Mouse (Mus musculus) intestine, embryonic 14.5 days (tissue): Measurements from ENCODE around the gene Cnksr2. TPM values are rescaled to one million over a fixed set of nuclear protein-coding genes. Genes with fewer than 3 reads are reported as not detected.

Source experiments
- ATAC-seq: fragments of 200-750 bp; cut with Nextera tagmentation; replicated peaks from 2 replicates; pipeline ENCODE4 v1.8.0; 2017; ENCODE audit warnings: low read depth, moderate number of reproducible peaks, moderate TSS enrichment, moderate library complexity; ENCODE audit not compliant: low FRiP score, low TSS enrichment
- DNase-seq: peaks from one replicate; pipeline ENCODE4 v3.0.0-alpha.2; 2018; ENCODE audit warnings: low spot score
- H3K27ac ChIP-seq: fragments of 300-500 bp; sonication (generic); 2 replicates; pipeline ENCODE4 v1.5.1; 2014; ENCODE audit warnings: low read depth, mild to moderate bottlenecking, control low read depth
- H3K27me3 ChIP-seq: fragments of 300-500 bp; sonication (generic); replicated peaks from 2 replicates; pipeline ENCODE4 v1.6.1; 2014; ENCODE audit warnings: low read length, control low read depth; ENCODE audit not compliant: control insufficient read depth, insufficient read depth
- H3K36me3 ChIP-seq: fragments of 300-500 bp; sonication (generic); 2 replicates; pipeline ENCODE4 v1.6.1; 2014; ENCODE audit warnings: low read length, control low read depth; ENCODE audit not compliant: control insufficient read depth, insufficient read depth
- H3K4me1 ChIP-seq: fragments of 300-500 bp; sonication (generic); replicated peaks from 2 replicates; pipeline ENCODE4 v1.6.1; 2014; ENCODE audit warnings: low read length, control low read depth, mixed read lengths; ENCODE audit not compliant: control insufficient read depth, insufficient read depth
- H3K4me2 ChIP-seq: fragments of 300-500 bp; sonication (generic); 2 replicates; pipeline ENCODE4 v1.6.1; 2014; ENCODE audit warnings: low read length
- H3K4me3 ChIP-seq: fragments of 300-500 bp; sonication (generic); 2 replicates; pipeline ENCODE4 v1.5.1; 2014; ENCODE audit warnings: low read depth, low read length, control low read depth, mixed read lengths
- H3K9ac ChIP-seq: fragments of 300-500 bp; sonication (generic); 2 replicates; pipeline ENCODE4 v1.6.1; 2014; ENCODE audit warnings: mild to moderate bottlenecking, low read length
- H3K9me3 ChIP-seq: fragments of 300-500 bp; sonication (generic); 2 replicates; pipeline ENCODE4 v1.6.1; 2016; ENCODE audit warnings: low read length, control low read depth; ENCODE audit not compliant: control insufficient read depth
- WGBS: fragments of 180-500 bp; shearing (Covaris S2); extraction: QIAGEN DNeasy Blood & Tissue Kit; methylation state at CpG from one replicate; pipeline ENCODE4 v1.1.7; 2014; 5-methylcytosine and 5-hydroxymethylcytosine counted together
- polyA plus RNA-seq: library from polyadenylated mRNA; unstranded; fragments of >200 nt; fragmentation: Nextera tagmentation; extraction: Ambion mirVana; gene quantifications from 2 replicates; pipeline ENCODE4 v1.2.1, GENCODE M21; 2014

Gene Cnksr2
- 0.89 and 1.1 TPM in 2 replicates for polyA plus RNA-seq

DNA sequence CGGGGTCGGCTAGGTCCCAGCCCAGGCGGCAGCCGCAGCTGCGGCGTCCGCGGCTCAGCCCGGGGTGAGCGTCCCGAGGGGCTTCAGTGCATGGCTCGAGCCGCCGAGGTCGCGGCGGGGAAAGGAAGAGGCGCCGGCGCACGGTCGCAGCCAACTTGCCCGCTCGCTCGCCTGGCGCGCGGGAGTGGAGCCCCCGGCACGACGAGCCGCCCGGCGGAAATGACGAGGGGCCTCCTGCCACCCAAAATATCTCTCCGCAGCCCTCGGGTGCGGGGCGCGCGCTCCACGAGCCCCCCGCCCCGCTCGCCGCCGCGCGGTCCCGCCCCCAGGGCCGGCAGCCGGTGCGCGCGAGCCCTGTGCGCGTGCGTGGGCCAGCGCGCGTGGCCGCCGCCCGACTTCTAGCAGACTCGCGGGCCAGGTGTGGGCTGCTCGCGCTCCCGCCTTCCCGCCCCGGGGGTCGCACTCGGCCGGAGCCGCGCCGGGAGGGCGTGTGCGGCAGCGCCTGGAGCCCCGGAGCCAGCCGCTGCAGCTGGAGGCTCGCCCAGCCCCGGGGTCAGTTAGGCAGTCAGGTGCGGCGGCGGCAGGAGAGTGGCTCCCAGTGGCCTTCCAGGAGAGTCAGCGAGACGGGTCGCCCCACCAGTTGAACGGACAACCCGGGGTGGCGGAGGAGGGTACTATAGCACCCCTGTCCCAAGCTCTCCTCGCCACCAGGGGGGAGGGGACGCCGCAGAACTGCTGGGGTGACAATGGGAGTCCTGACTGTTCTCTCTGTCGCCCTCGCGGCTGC lies at the start of gene Cnksr2:
Cnksr2 (minus strand) TSS at position 238 of the 787 bp plus-strand sequence.
- no peak within 1 kb of the TSS for H3K27ac ChIP-seq
- 22% methylated on average over 59 of the region's 99 CpGs for WGBS
- peak within 1 kb of the TSS; percentile 46 for H3K4me3 ChIP-seq
- H3K9me3 ChIP-seq = no peaks in the 10 kb centered on the region
- peak within 1 kb of the TSS; percentile 37 for H3K9ac ChIP-seq
- DNase-seq (peak; percentile 54), ATAC-seq (peak; percentile 75)
- peaks cover 23% of the 10 kb centered on the region for H3K27me3 ChIP-seq
- peak within 1 kb of the TSS; percentile 61 for H3K4me2 ChIP-seq
- H3K36me3 ChIP-seq = no peaks in the 10 kb centered on the region
- H3K4me1 ChIP-seq = no peaks in the 10 kb centered on the region

DNA sequence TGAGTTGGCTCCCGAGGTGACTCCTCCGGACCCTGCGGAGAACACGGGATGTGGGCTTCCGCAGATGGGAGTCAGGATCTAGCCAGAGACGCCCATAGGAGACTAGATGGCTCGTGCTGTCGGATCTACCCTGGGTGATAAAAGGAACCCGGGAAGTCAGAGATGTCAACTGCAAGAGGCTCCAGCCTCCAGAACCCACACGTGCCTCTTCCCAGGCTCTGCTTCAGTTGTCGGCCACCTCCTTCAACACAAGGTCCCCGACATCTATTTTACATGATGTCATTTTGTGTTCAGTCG lies 698 bp upstream of the Cnksr2 start:
- peaks cover 23% of the 10 kb centered on the region for H3K27me3 ChIP-seq
- no peak overlapping the region for H3K9ac ChIP-seq
- no peak; the same call in 1 of the 2 replicates for ATAC-seq
- 10% methylated on average over 13 of the region's 13 CpGs for WGBS
- H3K9me3 ChIP-seq = no peaks in the 10 kb centered on the region
- peak overlapping the region; percentile 46 for H3K4me3 ChIP-seq
- H3K27ac ChIP-seq = no peak overlapping the region
- peak; percentile 58 for DNase-seq
- H3K4me2 ChIP-seq = peak overlapping the region; percentile 61
- H3K4me1 ChIP-seq = no peaks in the 10 kb centered on the region
- H3K36me3 ChIP-seq = no peaks in the 10 kb centered on the region

DNA sequence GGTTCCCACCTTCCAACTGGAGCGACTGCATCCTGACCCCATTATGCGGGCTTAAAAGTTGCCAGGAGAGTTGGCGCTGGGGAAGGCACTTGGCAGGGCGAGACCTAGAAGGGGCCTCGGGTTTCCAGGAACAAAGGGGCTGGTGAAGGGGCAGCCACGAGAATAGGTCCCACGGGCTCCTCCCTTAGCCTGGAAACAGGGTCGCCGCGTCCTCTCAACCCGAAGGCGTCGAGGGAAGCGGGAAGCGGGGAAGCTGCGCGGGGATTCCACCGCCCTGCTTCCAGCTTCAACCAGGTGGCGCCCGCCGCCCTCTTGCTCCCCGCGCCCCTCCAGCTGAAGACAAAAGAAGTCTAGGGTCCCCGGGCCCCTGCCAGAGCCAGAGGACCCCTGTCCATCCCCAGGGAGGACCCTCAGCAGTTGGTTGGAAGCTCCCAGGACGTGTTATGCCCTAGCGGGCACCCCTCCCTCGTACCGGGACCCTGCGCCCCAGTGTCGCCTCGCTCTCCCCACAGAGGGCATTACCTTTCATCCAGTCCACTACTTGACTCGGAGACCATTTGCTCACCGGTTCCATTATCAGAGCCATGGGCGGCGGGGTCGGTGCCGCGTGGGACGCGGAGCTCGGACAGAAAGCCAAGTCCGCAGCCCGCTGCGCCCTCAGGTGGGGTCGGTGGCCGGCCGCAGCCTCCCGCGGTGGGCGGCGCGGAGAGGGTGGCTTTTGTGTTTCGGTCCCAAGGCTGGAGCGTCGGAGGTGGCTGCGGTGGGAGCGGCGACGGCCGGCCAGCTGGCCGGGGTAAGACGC lies 638 bp downstream of the Cnksr2 start:
- peak overlapping the region; percentile 37 for H3K9ac ChIP-seq
- ATAC-seq (peak; percentile 65), DNase-seq (peak; percentile 65)
- H3K27me3 ChIP-seq = peaks cover 23% of the 10 kb centered on the region
- H3K4me1 ChIP-seq = no peaks in the 10 kb centered on the region
- H3K27ac ChIP-seq = no peak overlapping the region
- peak overlapping the region; percentile 61 for H3K4me2 ChIP-seq
- no peaks in the 10 kb centered on the region for H3K9me3 ChIP-seq
- WGBS = 30% methylated on average over 59 of the region's 62 CpGs
- no peaks in the 10 kb centered on the region for H3K36me3 ChIP-seq
- peak overlapping the region; percentile 46 for H3K4me3 ChIP-seq

DNA sequence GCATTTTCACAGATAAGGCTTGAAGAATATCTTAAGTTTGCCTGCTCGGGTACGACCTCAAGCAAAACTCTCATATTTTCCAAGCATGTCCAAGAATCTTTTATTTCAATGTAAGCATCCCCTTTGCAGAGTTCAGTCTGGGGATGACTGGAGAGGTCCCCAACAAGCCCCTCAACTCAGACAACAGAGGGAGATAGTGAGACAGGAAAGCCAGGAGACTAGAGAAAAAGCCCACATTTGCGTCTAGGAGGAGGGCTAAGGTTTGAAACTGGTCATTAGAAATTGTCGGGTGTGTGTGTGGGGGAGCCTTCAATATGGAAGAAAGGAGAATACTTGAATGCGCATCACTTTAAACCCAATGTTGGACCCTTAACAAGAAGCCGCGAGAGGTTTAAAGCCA lies 1.4 kb downstream of the Cnksr2 start:
- H3K36me3 ChIP-seq = no peaks in the 10 kb centered on the region
- no peak overlapping the region for H3K9ac ChIP-seq
- H3K9me3 ChIP-seq = no peaks in the 10 kb centered on the region
- H3K4me3 ChIP-seq = peak overlapping the region; percentile 46
- DNase-seq (no peak), ATAC-seq (no peak)
- H3K27me3 ChIP-seq = peaks cover 23% of the 10 kb centered on the region
- peak overlapping the region; percentile 61 for H3K4me2 ChIP-seq
- H3K27ac ChIP-seq = no peak overlapping the region
- H3K4me1 ChIP-seq = no peaks in the 10 kb centered on the region
- 18% methylated on average over 7 of the region's 7 CpGs for WGBS

DNA sequence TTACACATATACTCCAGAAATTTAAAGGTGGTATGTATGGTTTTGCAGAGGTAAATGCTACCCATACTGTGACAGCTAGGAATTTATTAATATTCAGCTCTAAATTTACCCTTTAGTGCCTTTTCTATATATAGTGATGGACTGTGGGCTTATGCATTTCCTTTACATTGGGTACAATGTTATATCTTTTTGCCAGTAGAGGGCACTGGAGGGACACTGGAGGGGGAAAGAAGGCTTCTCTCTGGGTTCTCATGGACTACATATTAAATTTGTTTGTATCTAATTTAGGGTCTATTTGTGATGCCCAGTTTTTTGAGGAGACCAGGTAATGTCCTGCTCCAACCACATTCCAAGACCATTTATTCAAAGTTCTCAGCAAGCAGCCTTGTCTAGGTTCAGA lies 91.4 kb downstream of the Cnksr2 start:
- Histone ChIP-seq H3K4me2 (no peak overlapping the region), H3K4me1 (no peaks in the 10 kb centered on the region), H3K27ac (no peak overlapping the region), H3K9ac (no peak overlapping the region), H3K9me3 (no peaks in the 10 kb centered on the region), H3K36me3 (no peaks in the 10 kb centered on the region), H3K27me3 (no peaks in the 10 kb centered on the region), H3K4me3 (no peak overlapping the region)
- no peak for DNase-seq
- no peak for ATAC-seq

DNA sequence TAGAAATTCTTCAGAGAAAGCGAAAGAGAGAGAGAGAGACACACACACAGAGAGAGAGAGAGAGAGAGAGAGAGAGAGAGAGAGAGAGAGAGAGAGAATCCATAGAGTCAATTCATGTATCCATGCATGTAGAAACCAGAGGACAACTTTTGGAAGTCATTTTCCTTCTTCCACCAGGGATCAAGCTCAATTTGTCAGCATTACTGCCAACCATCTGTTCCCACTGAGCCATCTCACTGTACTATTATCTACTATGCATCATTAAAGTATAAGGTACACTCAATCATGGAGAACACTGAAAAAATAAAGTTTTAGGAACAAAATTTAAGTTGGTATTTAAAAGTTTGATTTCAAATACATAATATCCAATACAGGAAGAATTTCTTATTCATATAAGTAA lies 93.8 kb downstream of the Cnksr2 start:
- Histone ChIP-seq H3K27ac (no peak overlapping the region), H3K4me2 (no peak overlapping the region), H3K4me3 (no peak overlapping the region), H3K4me1 (no peaks in the 10 kb centered on the region), H3K9ac (no peak overlapping the region), H3K9me3 (no peaks in the 10 kb centered on the region), H3K27me3 (no peaks in the 10 kb centered on the region), H3K36me3 (no peaks in the 10 kb centered on the region)
- ATAC-seq = no peak
- WGBS = 57% methylated on average over 1 of the region's 1 CpGs
- no peak for DNase-seq

DNA sequence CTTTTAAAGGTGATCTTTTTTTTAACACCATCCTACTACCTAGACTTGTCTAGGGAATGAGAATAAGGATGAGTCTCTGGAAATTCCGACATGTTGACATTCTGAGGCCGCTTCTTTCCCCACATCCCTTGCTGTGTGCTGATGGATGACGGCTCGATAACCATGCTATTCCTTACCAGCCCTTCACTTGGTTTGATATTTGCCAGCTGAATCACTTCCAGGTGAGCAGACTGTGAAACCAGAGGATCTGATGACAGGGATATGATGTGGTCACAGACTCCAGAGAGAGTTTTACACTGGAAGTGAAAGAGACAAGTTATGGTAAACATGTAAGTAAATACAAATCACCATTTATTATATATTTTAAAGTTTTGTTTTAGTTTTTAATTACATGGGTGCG lies 98.0 kb downstream of the Cnksr2 start:
- Histone ChIP-seq H3K4me2 (no peak overlapping the region), H3K36me3 (no peaks in the 10 kb centered on the region), H3K4me1 (no peaks in the 10 kb centered on the region), H3K9me3 (no peaks in the 10 kb centered on the region), H3K27ac (no peak overlapping the region), H3K9ac (no peak overlapping the region), H3K27me3 (no peaks in the 10 kb centered on the region), H3K4me3 (no peak overlapping the region)
- DNase-seq (no peak), ATAC-seq (no peak)
- 80% methylated on average over 5 of the region's 5 CpGs for WGBS

DNA sequence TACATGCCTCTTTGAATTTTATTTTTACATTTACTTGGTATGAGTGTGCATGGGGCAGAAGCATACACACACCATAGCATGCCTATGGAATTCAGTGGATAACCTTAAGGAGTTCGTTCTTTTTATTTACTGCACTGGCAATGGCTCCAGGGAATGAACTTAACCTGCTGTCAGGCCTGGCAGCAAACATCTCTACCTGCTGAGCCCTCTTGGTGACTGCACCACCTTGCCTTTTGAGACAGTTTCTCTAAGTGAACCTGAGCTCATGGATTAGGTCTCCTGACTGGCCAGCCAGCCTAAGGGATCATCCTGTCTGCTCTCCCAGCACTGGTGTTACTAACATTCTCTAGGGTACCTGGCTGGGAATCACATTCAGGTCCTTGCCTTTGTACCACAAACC lies 106.5 kb downstream of the Cnksr2 start:
- DNase-seq = no peak
- no peak overlapping the region for H3K4me2 ChIP-seq
- 94% methylated on average over 1 of the region's 1 CpGs for WGBS
- H3K9me3 ChIP-seq = no peaks in the 10 kb centered on the region
- no peaks in the 10 kb centered on the region for H3K36me3 ChIP-seq
- no peaks in the 10 kb centered on the region for H3K4me1 ChIP-seq
- H3K27ac ChIP-seq = no peak overlapping the region
- H3K27me3 ChIP-seq = no peaks in the 10 kb centered on the region
- ATAC-seq = no peak
- no peak overlapping the region for H3K4me3 ChIP-seq
- no peak overlapping the region for H3K9ac ChIP-seq
